Mouse (Mus musculus): ENCODE results near the gene St3gal6.

DNA sequence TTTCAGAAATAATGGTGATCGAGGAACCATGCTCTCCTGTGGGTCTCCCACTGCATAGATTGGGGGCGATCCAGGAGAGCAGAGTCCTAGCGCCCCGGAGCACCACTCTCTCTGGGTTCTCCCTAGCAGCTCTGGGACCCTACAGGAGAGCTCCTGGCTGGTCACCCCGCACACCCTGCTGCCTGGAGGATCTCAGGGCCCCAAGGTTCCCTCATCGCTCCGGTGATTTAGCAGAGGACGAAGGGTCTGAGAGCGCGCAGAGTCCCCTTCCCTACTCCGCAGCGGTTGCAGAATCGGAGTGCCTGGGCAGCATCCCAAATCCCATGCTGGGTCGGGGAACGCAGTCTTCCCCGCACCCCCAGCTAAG is 1.4 kb downstream of the St3gal6 start:
- TF ChIP-seq HCFC1 (IDR thresholded peaks at IDR 0.05; ENCODE audit: borderline replicate concordance, insufficient read depth, low read length) (no peak), ZC3H11A (IDR thresholded peaks at IDR 0.05; ENCODE audit: borderline replicate concordance, low read depth, low read length) (no peak), MAFK (IDR thresholded peaks at IDR 0.05; ENCODE audit: insufficient read depth, low read depth, low read length) (no peak), ZNF384 (IDR thresholded peaks at IDR 0.05; ENCODE audit: low read depth, low read length) (no peak)
